Mouse (Mus musculus) ES-Bruce4 (cell line): ENCODE measurements at regions not wholly inside any gene's neighbourhood (a gene's known extent, or its start where the extent isn't known, plus 50 kb on each side); places are given as distances from the start of the nearest gene placed in this dataset.

ENCODE experiments used
- H3K27ac ChIP-seq: 2 replicates; pipeline ENCODE4 v1.5.1; 2012; ENCODE audit warnings: low read length, inconsistent platforms; ENCODE audit not compliant: insufficient read depth
- H3K27me3 ChIP-seq: 2 replicates; pipeline ENCODE4 v1.6.1; 2012; ENCODE audit warnings: mild to moderate bottlenecking, low read length, inconsistent platforms; ENCODE audit not compliant: control insufficient read depth, poor library complexity, insufficient read depth, severe bottlenecking
- H3K36me3 ChIP-seq: 2 replicates; pipeline ENCODE4 v1.6.1; 2012; ENCODE audit warnings: inconsistent platforms, mild to moderate bottlenecking, low read length, moderate library complexity; ENCODE audit not compliant: control insufficient read depth, poor library complexity, insufficient read depth, severe bottlenecking
- H3K4me1 ChIP-seq: one replicate; pipeline ENCODE4 v1.8.1; 2011; ENCODE audit warnings: low read length; ENCODE audit not compliant: control insufficient read depth, insufficient read depth
- H3K4me3 ChIP-seq: 2 replicates; pipeline ENCODE4 v1.5.1; 2011; ENCODE audit warnings: low read depth, mild to moderate bottlenecking, low read length
- H3K9ac ChIP-seq: 2 replicates; pipeline ENCODE4 v1.6.1; 2012; ENCODE audit warnings: low read depth, mild to moderate bottlenecking, inconsistent platforms; ENCODE audit not compliant: poor library complexity, severe bottlenecking
- H3K9me3 ChIP-seq: replicated peaks from 2 replicates; pipeline ENCODE4 v1.6.1; 2012; ENCODE audit warnings: mild to moderate bottlenecking, low read length, inconsistent platforms; ENCODE audit not compliant: control insufficient read depth, poor library complexity, insufficient read depth, severe bottlenecking
- CTCF ChIP-seq: IDR thresholded peaks from one replicate; pipeline ENCODE4 v1.8.1; 2011; ENCODE audit warnings: low read depth, low read length
- EP300 ChIP-seq: IDR thresholded peaks from 2 replicates; pipeline ENCODE4 v1.6.1; 2011; ENCODE audit warnings: low read depth, low read length; ENCODE audit not compliant: insufficient read depth
- POLR2A ChIP-seq: IDR thresholded peaks from one replicate; pipeline ENCODE4 v1.8.1; 2011; ENCODE audit warnings: low read length; ENCODE audit not compliant: insufficient read depth

- TF ChIP-seq EP300, result no peak
- TF ChIP-seq POLR2A, result no peak
- no peak for TF ChIP-seq CTCF
Observed at GRCm38 (mm10) chr1:114835926-114836325, 848.6 kb upstream of the Cntnap5a start.

GRCm38 (mm10) chr1:114849671-114850070, 834.9 kb upstream of the Cntnap5a start:
- peaks cover 3% of the 10 kb centered on the region for H3K4me1 ChIP-seq
- no peak for TF ChIP-seq POLR2A
- peak; percentile 83 for TF ChIP-seq EP300
- TF ChIP-seq CTCF, result no peak
- no peaks in the 10 kb centered on the region for H3K36me3 ChIP-seq
- H3K27me3 ChIP-seq, result no peaks in the 10 kb centered on the region
- no peak overlapping the region for H3K9ac ChIP-seq
- no peak overlapping the region for H3K4me3 ChIP-seq
- H3K27ac ChIP-seq, result no peak overlapping the region
- H3K9me3 ChIP-seq, result no peaks in the 10 kb centered on the region

More at GRCm38 (mm10) chr1:114835926-114836325, 848.6 kb upstream of the Cntnap5a start:
- Histone ChIP-seq H3K4me3 (no peak overlapping the region), H3K4me1 (no peaks in the 10 kb centered on the region), H3K9ac (no peak overlapping the region), H3K27me3 (no peaks in the 10 kb centered on the region), H3K27ac (no peak overlapping the region), H3K9me3 (no peaks in the 10 kb centered on the region), H3K36me3 (no peaks in the 10 kb centered on the region)

GRCm38 (mm10) chr1:114860983-114861382, 823.6 kb upstream of the Cntnap5a start:
- TF ChIP-seq CTCF, result no peak
- no peak for TF ChIP-seq POLR2A
- TF ChIP-seq EP300, result no peak
- Histone ChIP-seq H3K27me3 (no peaks in the 10 kb centered on the region), H3K4me1 (no peaks in the 10 kb centered on the region), H3K27ac (no peak overlapping the region), H3K4me3 (no peak overlapping the region), H3K36me3 (no peaks in the 10 kb centered on the region), H3K9ac (no peak overlapping the region), H3K9me3 (no peaks in the 10 kb centered on the region)

DNA sequence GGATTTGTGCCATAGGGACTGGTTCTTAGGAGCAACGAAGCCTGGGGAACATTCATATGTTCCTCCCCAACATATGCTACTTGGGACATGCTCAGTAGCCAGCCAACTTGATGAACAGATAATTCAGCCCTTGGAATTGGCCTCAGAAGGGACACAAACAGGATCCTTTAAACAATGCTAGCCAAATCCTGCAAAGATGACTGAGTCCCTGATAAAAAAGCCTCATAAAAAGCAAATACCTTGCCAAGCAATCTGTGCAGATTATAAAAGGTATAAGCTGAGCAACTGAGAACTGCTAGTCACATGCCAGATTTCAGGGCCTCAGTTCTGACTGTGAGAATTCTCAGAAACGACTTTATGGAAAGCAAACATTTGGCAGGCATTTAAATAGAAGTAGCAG, 821.6 kb upstream of the Cntnap5a start:
- Histone ChIP-seq H3K27ac (no peak overlapping the region), H3K9ac (no peak overlapping the region), H3K4me1 (no peaks in the 10 kb centered on the region), H3K4me3 (no peak overlapping the region), H3K27me3 (no peaks in the 10 kb centered on the region), H3K9me3 (no peaks in the 10 kb centered on the region), H3K36me3 (no peaks in the 10 kb centered on the region)
- no peak for TF ChIP-seq CTCF
- no peak for TF ChIP-seq EP300
- no peak for TF ChIP-seq POLR2A

- no peaks in the 10 kb centered on the region for H3K9me3 ChIP-seq
- H3K4me1 ChIP-seq, result no peaks in the 10 kb centered on the region
- no peak overlapping the region for H3K27ac ChIP-seq
- no peak for TF ChIP-seq POLR2A
- H3K9ac ChIP-seq, result no peak overlapping the region
- H3K36me3 ChIP-seq, result no peaks in the 10 kb centered on the region
- H3K4me3 ChIP-seq, result no peak overlapping the region
- H3K27me3 ChIP-seq, result no peaks in the 10 kb centered on the region
Observed at GRCm38 (mm10) chr1:114875791-114876190, 808.8 kb upstream of the Cntnap5a start.
